Mouse (Mus musculus) central nervous system, embryonic 18 days (tissue): ENCODE measurements around the gene Magix. TPM values are rescaled to one million over a fixed set of nuclear protein-coding genes. Genes with fewer than 3 reads are reported as not detected.

Experiments used
- polyA plus RNA-seq: library from polyadenylated mRNA; depleted of rRNA; stranded (reverse); fragments of >200 nt; gene quantifications from 2 replicates; pipeline ENCODE4 v1.2.3, GENCODE M21; 2012; rRNA removed

Gene Magix
- 0.31 and 0.51 TPM in 2 replicates for polyA plus RNA-seq

GRCm38 (mm10) chrX:7680864-7681263 lies at the start of gene Magix:
Magix (minus strand) TSS chrX:7681251.

GRCm38 (mm10) chrX:7728215-7728921 lies 47.3 kb upstream of the Magix start, which contains the start of gene Praf2:
Praf2 (plus strand) TSS chrX:7728439.

GRCm38 (mm10) chrX:7721514-7722281 lies 40.6 kb upstream of the Magix start, which contains the start of gene Gm45208:
Gm45208 (plus strand) TSS chrX:7722245.

GRCm38 (mm10) chrX:7714135-7714899 lies 33.3 kb upstream of the Magix start, which contains the start of gene Wdr45:
Wdr45 (plus strand) TSS chrX:7714333.

GRCm38 (mm10) chrX:7696954-7697381 lies 15.9 kb upstream of the Magix start, which contains the start of gene Gpkow:
Gpkow (plus strand) TSS chrX:7697131.

GRCm38 (mm10) chrX:7670921-7671623 lies 10.0 kb downstream of the Magix start, which contains the start of gene Plp2:
Plp2 (minus strand) TSS chrX:7671390.

GRCm38 (mm10) chrX:7657221-7657639 lies 23.8 kb downstream of the Magix start, which contains the start of gene Prickle3:
Prickle3 (plus strand) TSS chrX:7657260.

GRCm38 (mm10) chrX:7638401-7639091 lies 42.5 kb downstream of the Magix start, which contains the start of gene Syp:
Syp (plus strand) TSS chrX:7638471.

Other genes starting within 250 kb of the Magix start
- gene Foxp3, start 107.6 kb downstream of the Magix start, polyA plus RNA-seq, result 0.03 and 0.13 TPM in 2 replicates
- gene Ppp1r3f, start 107.0 kb downstream of the Magix start, polyA plus RNA-seq, result 10.0 and 10.6 TPM in 2 replicates
- 30.5 and 31.7 TPM in 2 replicates for gene Ccdc22, start 75.7 kb downstream of the Magix start, polyA plus RNA-seq
- gene Cacna1f, start 74.2 kb downstream of the Magix start, polyA plus RNA-seq, result 0.22 and 0.35 TPM in 2 replicates
- 300 and 326 TPM in 2 replicates for gene Syp, start 42.8 kb downstream of the Magix start, polyA plus RNA-seq
- gene Prickle3, start 24.0 kb downstream of the Magix start, polyA plus RNA-seq, result 2.3 and 2.6 TPM in 2 replicates
- gene Plp2, start 9.9 kb downstream of the Magix start, polyA plus RNA-seq, result 32.6 and 38.3 TPM in 2 replicates
- 30.8 and 32.1 TPM in 2 replicates for gene Gpkow, start 15.9 kb upstream of the Magix start, polyA plus RNA-seq
- gene Wdr45, start 33.1 kb upstream of the Magix start, polyA plus RNA-seq, result 43.1 and 49.2 TPM in 2 replicates
- 0.35 and 0.49 TPM in 2 replicates for gene Gm45208, start 41.0 kb upstream of the Magix start, polyA plus RNA-seq
- gene Praf2, start 47.2 kb upstream of the Magix start, polyA plus RNA-seq, result 110 and 112 TPM in 2 replicates
- gene Ccdc120, start 69.7 kb upstream of the Magix start, polyA plus RNA-seq, result 75.3 and 82.4 TPM in 2 replicates
- gene Tfe3, start 81.3 kb upstream of the Magix start, polyA plus RNA-seq, result 10.8 and 12.2 TPM in 2 replicates
- gene Gripap1, start 108.5 kb upstream of the Magix start, polyA plus RNA-seq, result 82.2 and 88.5 TPM in 2 replicates
- 5.8 and 6.5 TPM in 2 replicates for gene Kcnd1, start 141.0 kb upstream of the Magix start, polyA plus RNA-seq
- 37.3 and 40.7 TPM in 2 replicates for gene Otud5, start 160.1 kb upstream of the Magix start, polyA plus RNA-seq
- gene Pim2, start 197.0 kb upstream of the Magix start, polyA plus RNA-seq, result 23.3 and 24.1 TPM in 2 replicates
- gene Slc35a2, start 202.8 kb upstream of the Magix start, polyA plus RNA-seq, result 49.2 and 53.2 TPM in 2 replicates
- gene Pqbp1, start 218.0 kb upstream of the Magix start, polyA plus RNA-seq, result 198 and 220 TPM in 2 replicates
- gene Timm17b, start 218.1 kb upstream of the Magix start, polyA plus RNA-seq, result 41.4 and 42.9 TPM in 2 replicates
- not detected in 2 replicates for gene Gm10491, start 226.6 kb upstream of the Magix start, polyA plus RNA-seq
- gene Gm10490, start 228.3 kb upstream of the Magix start, polyA plus RNA-seq, result not detected in 2 replicates
- gene Pcsk1n, start 238.6 kb upstream of the Magix start, polyA plus RNA-seq, result 122 and 133 TPM in 2 replicates
- 0.07 and 0.17 TPM in 2 replicates for gene Eras, start 247.4 kb upstream of the Magix start, polyA plus RNA-seq